Mouse (Mus musculus) kidney, adult 11 months (tissue): ENCODE results near the gene Irf3.
A peak's percentile ranks its signal among the peaks of the same experiment; 100 is the strongest.

Experiments used
- DNase-seq: peaks from one replicate; pipeline ENCODE4 v3.0.0; 2022

Gene Irf3

DNA sequence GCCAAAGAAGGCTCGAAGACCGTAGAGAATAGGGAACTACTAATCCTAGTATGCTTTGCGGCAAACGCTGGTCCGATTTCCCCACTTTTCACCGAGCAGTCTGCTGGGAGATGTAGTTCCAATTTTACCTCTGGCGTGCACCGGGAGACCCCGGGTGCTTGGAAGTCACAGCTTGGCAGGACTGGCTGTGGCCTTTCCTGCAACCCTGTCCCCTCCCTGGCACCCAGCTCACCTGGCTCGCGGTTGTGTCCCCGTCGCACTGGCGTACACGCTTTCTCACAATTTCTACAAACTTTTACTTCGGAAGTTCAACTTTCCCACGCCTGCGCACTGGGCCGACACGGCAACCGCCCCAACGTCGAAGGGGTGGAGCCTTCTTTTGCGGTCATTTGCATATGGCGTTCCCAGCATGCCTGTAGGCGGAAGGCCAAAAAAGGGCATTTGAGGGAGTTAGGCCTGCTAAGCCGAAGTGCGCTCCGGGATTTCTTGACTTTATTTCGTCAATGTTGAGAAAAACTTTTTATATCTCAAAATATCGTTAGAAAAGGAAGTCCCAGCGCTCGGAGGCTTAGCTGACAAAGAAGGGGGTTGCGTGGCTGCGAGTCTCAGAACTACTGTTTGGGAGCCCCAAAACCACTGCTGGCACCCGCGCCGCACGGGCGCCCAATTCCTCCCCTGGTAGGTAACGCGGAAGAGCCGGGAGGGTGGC lies at the start of gene Irf3:
Gene Irf3, plus strand, starts transcription at position 418 of the 709 bp plus-strand sequence.
- DNase-seq = peak; percentile 95

DNA sequence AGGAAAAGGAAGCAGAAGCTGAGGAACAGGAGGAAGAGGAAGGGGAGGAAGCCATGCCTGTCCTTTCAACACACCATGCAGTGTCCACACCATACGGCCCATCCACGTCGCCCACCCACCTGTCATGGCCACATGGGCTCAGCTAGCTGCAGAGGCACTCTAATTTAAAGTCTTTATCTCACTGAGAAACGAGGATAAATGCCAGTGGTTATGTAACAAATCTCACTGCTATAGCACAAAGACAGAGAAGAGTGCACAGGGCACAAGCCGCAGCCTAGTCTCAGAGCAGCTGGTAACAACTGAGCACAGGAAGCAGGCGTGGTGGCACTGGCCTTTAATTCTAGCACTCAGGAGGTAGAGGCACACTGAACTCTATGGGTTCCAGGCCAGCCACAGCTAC lies 47.5 kb upstream of the Irf3 start:
- no peak for DNase-seq

DNA sequence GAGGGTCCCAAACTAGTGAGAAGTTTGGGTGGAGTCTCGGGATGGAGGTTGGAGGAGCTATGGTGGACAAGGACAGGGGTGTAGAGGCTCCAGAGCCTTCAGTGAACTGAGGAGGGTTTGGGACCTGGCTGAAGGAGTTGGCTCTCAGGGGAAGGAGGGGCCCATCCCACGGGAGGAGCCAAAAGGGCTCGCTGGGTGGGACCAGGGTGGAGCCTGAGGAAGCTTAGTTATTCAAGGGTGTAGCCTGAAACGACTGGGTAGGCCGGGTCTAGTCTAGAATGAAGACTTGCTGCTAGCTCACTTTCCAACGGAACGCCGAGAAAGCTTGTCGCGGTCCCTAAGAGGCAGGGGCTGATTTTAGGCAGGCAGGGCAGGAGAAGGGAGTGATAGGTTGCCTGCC lies 45.5 kb upstream of the Irf3 start:
- peak; percentile 83 for DNase-seq

DNA sequence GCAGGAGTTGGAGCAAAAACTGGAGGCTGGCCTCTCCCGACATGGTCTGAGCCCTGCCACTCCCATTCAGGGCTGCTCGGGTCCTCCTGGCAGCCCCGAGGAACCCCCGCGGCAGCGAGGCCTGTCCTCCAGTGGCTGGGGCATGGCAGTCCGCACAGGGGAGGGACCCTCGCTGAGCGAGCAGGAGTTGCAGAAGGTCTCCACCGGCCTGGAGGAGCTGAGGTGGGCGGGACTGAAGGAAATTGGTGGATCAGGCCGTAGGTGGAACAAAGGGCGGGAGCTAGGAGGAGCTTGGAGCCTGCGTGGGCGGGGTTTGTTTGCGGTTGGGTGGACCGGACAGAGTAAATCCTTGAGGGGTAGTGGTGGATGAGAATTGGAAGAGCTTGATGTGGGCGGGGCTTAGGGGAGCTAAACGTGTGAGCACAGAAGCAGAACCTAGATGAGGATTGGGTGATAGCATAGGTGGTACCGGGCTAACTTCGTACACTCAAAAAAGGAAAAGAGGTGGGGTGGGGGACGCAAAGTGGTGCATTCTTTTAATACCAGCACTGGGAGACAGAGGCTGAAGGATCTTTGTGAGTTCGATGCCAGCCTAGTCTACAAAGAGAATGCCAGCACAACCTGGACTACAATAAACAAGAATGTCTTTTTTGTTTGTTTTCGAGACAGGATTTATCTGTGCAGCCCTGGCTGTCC lies 44.7 kb upstream of the Irf3 start:
- DNase-seq = peak; percentile 96

DNA sequence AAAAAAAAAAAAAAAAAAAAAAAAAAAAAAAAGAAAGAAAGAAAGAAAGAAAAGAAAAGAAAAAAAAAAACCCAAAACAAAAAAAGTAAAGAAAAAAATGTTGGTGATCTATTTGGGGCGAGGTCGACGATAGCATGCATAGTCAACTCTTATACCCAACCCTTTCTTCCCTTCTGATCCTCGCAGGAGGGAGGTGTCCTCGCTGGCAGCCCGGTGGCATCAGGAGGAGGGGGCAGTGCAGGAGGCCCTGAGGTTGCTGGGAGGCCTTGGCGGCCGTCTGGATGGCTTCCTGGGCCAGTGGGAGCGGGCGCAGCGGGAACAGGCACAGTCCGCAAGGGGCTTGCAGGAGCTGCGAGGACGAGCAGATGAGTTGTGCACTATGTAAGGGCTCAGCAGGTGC lies 43.9 kb upstream of the Irf3 start:
- DNase-seq = no peak

DNA sequence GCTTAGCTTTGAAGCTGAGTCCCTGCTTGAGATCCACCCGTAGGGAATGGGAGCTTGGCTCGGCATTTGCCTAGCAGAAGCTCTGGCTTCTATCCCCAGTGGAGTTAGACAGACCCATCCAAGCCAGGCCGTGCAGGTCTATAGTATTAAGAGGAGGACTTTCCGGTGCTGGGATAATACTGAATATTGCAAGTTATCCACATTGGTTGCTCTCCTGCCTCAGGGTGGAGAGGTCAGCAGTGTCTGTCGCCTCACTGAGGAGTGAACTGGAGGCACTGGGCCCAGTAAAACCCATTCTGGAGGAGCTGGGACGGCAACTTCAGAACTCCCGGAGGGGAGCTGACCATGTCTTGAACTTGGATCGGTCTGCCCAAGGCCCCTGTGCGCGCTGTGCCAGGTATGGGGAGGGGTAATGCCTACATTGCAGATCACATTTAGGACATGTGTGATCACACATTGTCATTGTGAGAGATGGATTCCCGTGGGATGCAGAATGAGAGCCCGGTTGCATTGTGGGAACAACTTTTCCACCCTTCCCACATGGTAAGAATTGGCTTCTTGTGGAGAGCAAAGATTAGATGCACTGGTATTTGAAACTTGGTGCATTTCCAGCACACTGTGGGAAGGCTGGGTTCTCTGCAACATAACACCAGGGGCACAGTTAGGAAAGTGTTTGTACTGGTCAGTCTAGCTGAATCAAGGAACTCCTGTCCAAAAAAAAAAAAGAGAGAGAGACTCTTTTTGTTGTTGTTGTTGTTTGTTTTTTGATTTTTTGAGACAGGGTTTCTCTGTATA lies 43.2 kb upstream of the Irf3 start:
- no peak for DNase-seq

DNA sequence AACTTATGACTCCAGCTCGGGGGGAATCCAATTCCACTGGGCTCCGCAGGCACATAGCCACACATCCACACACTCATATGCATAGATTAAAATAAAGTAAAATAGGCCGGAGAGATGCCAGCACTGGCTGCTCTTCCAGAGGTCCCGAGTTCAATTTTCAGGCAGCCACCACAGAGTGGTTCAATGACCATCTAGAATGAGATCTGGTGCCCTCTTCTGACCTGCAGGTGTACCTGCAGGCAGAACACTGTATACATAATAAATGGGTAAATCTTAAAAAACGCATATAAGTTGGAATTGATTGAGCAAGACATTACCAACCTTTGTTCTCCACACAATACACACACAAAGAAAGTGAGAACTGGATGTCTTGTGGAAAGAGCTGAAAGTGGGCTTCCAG lies 41.8 kb upstream of the Irf3 start:
- DNase-seq = no peak

DNA sequence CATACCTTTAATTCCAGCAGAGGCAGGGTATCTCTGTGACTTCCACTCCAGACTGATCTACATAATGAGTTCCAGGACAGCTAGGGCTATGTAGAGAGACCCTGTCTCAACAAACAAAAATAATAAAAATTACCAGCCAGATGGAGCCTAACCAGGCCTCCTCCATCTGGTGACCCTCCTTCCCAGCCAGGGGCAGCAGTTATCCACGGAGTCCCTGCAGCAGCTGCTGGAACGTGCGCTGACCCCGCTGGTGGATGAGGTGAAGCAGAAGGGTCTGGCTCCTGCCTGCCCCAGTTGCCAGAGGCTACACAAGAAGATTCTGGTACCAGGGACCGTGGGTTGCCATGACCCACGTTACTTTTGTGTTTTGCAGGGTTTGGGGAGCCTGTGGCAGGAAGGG lies 41.2 kb upstream of the Irf3 start:
- DNase-seq = no peak

DNA sequence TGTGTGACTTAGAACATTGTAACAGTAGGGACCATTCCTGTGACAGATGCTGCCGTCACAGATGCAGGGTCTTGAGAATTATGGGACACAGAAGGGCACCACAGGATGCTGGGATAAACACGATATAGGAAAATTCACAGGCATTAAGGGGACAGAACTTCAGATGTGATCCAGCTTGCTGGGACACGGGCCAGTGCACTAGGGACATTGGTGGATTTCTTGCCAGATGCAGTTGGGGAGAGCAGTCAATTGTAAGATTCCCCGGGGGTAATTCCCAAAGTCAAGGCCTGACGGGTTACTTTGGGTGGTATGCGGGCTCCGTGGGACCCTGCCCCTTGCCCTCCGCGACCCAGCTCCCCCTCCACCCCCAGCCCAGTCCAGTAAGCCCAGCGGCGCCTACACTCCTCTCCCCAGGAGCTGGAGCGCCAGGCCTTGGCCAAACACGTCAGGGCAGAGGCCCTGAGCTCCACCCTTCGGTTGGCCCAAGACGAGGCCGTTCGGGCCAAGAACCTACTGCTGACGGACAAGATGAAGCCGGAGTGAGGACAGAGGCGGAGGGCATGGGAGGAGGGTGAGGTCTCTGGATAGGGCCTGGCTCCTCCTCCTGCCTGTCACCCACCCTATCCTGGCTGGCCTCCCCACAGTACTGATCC lies 40.1 kb upstream of the Irf3 start:
- DNase-seq = no peak

DNA sequence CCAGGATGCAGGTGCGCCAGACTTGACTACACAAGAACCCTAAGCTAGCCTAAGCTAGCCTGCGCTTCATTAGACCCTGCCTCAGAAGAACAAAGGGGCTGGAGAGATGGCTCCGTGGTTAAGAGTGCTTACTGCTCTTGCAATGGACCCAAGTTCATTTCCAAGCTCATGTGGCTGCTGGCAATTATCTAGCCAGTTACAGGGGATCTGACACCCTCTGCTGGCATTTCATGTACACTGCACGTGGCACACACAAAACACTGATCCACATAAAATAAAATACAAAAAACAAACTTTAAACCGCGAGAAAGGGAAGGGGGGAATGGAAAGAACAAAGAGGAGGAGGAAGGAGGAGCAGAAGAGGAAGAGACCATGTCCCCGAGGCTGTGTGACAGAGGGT lies 39.2 kb upstream of the Irf3 start:
- peak; percentile 37 for DNase-seq

DNA sequence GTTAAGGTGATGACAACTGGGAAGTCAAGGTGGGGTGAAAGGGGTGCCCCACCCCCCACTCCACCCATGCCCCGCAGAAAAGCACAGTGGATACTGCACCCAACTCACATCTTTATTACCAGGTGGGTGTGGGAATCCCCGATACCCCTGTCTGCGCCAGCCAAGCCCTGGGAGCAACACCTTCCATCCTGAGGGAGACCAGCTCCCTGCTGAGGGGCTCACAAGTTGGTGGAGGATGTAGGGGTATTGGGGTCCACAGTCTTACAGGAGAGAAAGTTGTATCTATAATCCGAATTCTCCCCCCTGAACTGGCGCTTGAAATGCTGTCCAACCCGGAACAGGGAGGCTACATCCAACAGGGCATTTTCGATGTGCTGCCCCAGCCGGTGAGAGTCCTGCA lies 38.2 kb upstream of the Irf3 start:
- no peak for DNase-seq

DNA sequence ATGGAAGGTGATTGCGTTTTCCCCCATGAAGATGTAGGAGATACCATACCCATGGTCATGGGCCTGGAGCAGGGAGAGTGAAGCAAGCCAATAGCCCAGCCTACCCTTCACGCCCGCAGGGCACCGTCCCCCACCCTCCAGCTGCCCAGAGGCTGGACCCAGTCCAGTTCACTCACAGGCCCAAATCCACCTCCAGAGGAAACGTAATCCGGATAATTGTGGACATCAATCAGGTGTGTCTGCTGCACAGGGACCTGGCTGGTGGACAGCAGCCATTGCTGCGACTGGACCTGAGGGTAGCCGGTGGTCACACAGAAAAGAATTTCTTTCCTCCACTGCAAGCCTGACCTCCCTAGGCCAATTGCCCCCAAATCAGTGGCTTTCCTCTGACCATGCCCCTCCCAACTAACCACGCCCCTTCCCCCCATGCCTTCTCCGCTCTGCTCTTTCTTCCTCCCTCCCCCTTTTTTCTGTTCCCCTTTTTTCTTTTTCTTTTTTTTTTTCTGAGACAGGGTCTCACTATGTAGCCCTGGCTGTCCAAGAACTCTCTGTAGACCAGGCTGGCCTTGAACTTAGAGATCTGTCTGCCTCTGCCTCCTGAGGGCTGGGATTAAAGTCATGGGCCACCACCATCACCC lies 37.5 kb upstream of the Irf3 start:
- no peak for DNase-seq

DNA sequence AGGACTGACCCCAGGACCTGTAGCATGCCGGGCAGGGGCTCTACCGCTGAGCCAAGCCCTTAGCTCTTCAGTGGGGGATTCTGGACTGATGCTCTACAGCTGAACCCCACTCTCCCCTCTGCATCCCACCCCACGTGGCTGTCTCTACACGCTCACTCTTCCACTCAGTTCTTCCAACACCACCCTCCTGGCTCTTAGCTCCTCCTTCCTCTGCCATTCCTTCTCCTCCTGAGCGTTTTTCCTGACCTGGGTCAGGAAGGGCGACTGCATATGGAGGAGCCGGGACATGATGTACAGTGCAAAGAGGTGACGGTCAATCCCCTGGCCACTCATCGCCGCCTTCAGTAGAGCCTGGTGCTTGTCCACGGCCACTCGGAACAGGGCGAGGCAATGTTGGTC lies 36.9 kb upstream of the Irf3 start:
- DNase-seq = no peak

DNA sequence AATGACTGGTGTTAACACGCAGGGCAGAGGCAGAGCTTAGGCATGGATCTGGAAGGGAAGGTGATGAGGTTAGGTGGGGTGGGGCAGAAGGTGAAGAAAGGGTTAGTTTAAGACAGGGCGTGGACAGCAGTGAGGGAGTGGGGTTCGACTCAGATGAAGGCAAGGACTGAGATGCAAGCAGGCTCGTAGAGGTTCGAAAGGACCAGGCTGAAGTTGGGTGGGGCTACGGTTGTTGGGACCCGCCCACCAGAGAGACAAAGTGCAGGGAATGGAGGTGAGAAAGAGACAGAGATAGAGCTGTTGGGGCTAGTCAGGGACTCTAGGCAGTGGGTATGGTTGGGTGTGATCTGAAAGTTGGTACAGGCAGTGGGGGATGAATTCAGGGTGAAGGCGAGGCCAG lies 35.1 kb upstream of the Irf3 start:
- no peak for DNase-seq

DNA sequence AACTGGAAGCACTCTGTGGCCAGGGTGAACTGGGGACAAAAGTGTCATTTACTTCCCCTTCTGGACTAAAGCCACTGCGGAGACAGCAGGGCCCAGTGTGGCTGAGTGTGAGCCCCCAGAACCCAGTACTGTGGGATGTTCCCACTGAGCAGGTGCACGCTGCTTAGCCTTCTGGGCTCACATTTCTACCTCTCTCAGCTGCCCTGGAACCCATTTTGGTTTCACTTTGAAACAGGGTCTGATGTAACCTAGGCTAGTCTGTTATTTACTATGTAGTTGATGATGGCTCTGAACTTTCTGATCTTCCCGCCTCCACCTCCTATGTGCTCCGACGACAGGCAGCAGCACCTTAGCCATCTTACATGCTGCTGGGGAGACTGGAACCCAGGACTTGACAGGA lies 34.6 kb upstream of the Irf3 start:
- no peak for DNase-seq

DNA sequence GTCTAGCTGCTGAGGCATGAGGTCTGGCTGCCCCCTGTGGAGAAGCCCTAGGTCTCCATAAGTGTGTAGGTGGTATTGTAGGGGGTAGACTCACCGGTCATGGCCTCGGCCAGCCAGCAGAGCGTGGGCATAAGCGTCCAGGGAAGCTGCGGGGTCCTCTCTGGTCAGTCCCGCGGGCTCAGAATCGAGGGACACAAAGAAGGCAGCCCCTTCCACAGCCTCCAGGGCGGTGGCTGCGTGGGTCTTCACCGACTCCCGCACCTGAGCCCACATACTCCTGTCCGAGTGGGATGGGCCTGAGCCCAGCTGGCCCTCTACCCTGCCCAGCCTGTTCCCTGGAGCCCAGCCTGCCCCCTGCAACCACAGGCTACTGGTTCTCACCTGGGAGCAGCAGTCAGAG lies 32.5 kb upstream of the Irf3 start:
- DNase-seq = no peak

DNA sequence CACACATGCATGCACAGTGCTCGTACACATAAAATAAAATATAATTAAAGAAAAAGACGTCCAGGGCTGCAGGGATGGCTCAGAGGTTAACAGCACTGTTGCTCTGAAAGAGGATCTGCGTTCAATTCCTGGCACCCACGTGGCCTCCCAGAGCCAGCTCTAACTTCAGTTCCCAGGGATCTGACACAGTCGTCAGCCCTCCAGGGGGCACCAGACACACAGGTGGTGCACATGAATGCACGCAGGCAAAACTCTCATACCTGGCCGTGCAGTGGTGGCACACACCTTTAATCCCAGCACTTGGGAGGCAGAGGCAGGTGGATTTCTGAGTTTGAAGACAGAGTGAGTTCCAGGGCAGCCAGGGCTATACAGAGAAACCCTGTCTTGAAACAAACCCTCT lies 31.5 kb upstream of the Irf3 start:
- no peak for DNase-seq

DNA sequence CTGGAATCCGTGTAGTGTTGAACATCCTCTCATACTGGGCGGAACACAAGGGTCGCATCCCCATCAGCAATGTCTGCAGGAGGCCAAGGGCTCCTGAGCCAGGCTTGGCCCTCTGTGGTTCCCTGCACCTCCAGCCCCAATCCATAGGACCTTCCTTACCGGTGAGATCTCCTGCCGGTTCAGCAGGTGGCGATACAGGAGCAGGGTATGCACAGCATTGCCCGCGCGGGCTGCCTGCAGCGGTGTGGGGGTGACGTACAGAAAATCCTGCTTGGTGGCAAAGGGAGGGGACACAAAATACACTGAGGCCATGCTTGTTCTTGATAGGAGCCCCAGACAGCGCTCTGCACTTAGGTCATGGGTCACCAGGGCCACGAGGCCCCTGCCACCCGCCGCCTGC lies 30.8 kb upstream of the Irf3 start:
- no peak for DNase-seq

DNA sequence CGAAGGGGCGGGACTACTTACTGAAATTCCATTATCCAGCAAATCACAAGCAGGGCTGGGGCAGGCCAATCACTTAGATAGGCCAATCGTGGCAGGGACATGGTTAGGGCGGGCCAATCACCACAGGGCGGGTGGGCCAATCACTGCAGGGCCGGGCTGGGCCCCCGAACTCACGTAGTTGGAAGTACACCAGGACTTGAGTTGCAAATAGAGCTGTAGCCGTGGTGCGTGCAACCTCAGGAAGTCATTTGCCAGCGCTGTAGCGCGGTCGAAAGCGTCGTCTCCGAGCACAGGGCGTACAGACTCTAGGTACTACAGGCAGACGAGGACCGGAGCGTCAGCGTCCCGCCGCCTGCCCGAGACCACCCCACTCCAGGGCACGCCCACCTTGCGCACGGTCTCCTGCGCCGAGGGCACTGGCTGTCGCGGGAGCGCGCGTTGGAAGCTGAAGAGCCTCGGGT lies 27.2 kb upstream of the Irf3 start:
- peak; percentile 89 for DNase-seq

DNA sequence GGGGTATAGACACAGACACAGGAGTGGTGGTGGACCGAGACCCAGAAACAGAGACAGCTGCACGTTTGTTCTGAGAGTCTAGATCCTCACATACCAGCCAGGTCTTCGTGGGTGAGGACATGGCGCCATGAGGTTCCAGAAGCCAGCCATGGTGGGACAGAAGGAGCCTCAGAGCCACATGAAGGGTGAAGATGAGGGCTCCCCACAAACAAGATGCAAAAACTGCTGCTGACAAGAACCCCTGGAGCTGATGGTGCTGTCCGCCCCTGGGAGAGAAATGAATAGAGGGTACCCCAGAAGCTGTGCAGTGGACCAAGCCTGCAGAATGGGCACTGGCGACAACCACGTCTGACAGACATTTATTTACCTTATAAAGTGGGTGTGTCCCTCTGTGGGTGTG lies 26.3 kb upstream of the Irf3 start:
- no peak for DNase-seq

DNA sequence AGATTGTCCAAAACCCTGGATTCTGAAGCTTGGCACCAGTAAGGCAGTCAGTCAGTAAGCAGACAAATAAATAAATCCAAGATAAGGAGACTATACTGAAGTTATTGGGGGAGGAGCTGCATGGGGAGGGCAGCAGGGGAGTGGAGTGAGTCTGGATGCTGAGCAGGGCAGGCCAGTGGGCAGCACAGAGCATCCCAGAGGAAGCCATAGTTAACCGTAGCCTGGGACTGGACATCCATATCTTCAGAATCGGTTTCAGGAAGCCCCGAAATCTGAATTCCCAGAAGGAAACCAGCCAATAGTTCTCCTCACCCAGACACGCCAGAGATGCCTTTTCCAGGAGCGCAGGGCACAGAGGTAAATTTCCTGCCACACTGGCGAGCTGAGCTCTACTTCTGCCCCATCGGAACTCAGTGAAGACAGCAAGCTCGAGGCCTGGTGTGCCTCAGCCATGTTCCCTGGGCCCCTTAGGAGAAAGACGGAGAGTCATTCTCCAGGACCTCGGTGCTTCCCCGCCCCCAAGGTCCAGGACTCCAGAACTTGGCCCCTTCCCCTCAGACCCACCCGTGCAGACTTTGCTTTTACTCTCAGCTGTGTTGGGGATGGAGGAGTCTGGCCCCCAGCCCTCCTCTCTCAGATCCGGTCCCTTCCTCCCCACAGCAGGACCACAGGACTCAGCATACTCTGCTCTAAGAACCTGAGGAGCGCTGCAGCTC lies 23.9 kb upstream of the Irf3 start:
- no peak for DNase-seq
